Mouse (Mus musculus) intestine, embryonic 16.5 days (tissue): ENCODE data around the gene Slc25a30. TPM values are rescaled to one million over a fixed set of nuclear protein-coding genes. Genes with fewer than 3 reads are reported as not detected.
"Not testable (repeated sequence)": the region's sequence is repeated elsewhere in the genome, so short reads cannot be mapped to it uniquely, and the experiment has no call there.

Source experiments
- ATAC-seq: fragments of 200-750 bp; cut with Nextera tagmentation; 2 replicates; pipeline ENCODE4 v1.8.0; 2017; ENCODE audit warnings: moderate TSS enrichment, moderate library complexity
- H3K27ac ChIP-seq: fragments of 300-500 bp; sonication (generic); 2 replicates; pipeline ENCODE4 v1.5.1; 2014; ENCODE audit warnings: mild to moderate bottlenecking, low read length
- H3K27me3 ChIP-seq: fragments of 300-500 bp; sonication (generic); replicated peaks from 2 replicates; pipeline ENCODE4 v1.6.1; 2014; ENCODE audit warnings: low read length, control low read depth, mixed read lengths; ENCODE audit not compliant: control insufficient read depth, insufficient read depth
- H3K36me3 ChIP-seq: fragments of 300-500 bp; sonication (generic); 2 replicates; pipeline ENCODE4 v1.6.1; 2014; ENCODE audit warnings: low read length, control low read depth; ENCODE audit not compliant: control insufficient read depth, insufficient read depth
- H3K4me1 ChIP-seq: fragments of 300-500 bp; sonication (generic); 2 replicates; pipeline ENCODE4 v1.6.1; 2014; ENCODE audit warnings: low read length, control low read depth, mixed read lengths; ENCODE audit not compliant: control insufficient read depth, insufficient read depth
- H3K4me2 ChIP-seq: fragments of 300-500 bp; sonication (generic); 2 replicates; pipeline ENCODE4 v1.6.1; 2014; ENCODE audit warnings: low read depth, low read length, control low read depth
- H3K4me3 ChIP-seq: fragments of 300-500 bp; sonication (generic); 2 replicates; pipeline ENCODE4 v1.5.1; 2014; ENCODE audit warnings: mild to moderate bottlenecking, low read length
- H3K9ac ChIP-seq: fragments of 300-500 bp; sonication (generic); 2 replicates; pipeline ENCODE4 v1.6.1; 2014; ENCODE audit warnings: low read depth, low read length
- H3K9me3 ChIP-seq: fragments of 300-500 bp; sonication (generic); 2 replicates; pipeline ENCODE4 v1.6.1; 2016; ENCODE audit warnings: low read length, control low read depth; ENCODE audit not compliant: control insufficient read depth
- WGBS: fragments of 180-500 bp; shearing (Covaris S2); extraction: QIAGEN DNeasy Blood & Tissue Kit; methylation state at CpG from one replicate; pipeline ENCODE4 v1.1.7; 2014; 5-methylcytosine and 5-hydroxymethylcytosine counted together
- polyA plus RNA-seq: library from polyadenylated mRNA; unstranded; fragments of >200 nt; fragmentation: Nextera tagmentation; extraction: Ambion mirVana; gene quantifications from 2 replicates; pipeline ENCODE4 v1.2.1, GENCODE M21; 2015

Gene Slc25a30
- polyA plus RNA-seq: 2.1 and 2.4 TPM in 2 replicates

DNA sequence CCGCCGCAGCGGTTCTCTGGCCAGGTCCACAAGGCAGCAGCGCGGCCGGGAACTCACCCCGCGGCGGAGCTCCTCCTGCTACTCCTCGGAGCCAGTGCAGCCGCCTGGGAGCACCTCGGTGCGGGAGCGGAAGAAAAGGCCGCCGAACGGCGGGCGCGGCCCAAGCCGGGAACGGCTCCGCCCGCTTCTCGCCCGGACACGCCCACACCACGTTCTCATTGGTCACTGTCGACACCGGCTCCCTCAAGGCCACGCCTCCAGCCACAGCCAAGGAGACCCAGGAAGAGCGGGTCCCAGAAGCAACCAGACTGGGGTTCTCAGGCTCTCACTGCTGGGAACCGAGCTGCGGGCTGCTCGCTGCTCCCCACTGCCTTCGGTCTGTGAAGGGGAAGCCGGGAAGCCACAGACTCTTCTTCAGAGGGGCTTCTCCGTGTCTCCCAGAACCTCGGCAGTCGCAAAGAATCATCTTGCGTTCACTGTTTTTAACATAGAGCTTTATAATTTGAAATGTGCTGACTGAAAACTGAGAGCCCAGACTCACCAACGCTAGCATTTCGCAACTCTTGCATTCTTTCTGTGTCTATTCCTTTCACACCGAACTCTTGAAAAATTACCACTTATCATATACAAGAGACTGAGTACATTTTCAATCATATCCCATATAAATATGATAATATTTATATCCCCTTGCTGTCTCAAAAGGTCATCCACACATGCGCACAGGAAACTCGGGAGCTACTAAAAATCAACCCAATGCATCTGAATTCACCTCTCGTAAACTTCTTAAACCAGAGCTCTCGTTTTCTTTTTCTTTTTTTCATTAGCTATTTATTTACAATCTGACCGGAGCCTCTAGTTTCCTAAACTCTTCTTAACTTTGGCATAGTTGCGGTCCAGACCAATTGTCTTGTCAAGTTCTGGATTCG is at the start of gene Slc25a30:
Gene Slc25a30 (minus strand): TSS at position 170 of the 926 bp plus-strand sequence.
- peak; percentile 100 for ATAC-seq
- Histone ChIP-seq H3K27ac (peak within 1 kb of the TSS; percentile 72), H3K27me3 (no peaks in the 10 kb centered on the region; the same call in 1 of the 2 replicates), H3K9ac (peak within 1 kb of the TSS; percentile 82), H3K9me3 (no peaks in the 10 kb centered on the region), H3K4me2 (peak within 1 kb of the TSS; percentile 92), H3K4me1 (no peaks in the 10 kb centered on the region), H3K4me3 (peak within 1 kb of the TSS; percentile 80), H3K36me3 (no peaks in the 10 kb centered on the region)
- 5% methylated on average over 51 of the region's 51 CpGs for WGBS

DNA sequence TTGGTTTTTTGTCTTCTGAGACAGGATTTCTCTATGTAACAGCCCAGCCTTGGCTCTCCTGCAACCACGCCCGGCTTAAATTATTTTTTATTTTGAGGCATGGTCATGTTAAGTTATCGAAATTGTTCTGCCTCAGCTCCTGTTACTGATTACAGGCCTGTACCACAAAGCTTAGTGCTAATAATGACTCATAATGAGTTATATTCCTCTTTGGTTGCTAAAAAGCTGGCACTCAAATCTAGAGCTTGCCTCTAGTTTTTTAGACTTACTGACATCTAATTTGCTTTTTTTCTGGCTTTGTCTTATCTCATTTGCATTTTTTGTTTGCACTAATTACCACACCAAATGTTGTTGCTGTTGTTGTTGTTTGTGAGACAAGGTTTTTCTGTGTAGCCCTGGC is 49.7 kb upstream of the Slc25a30 start:
- Histone ChIP-seq H3K27me3 (no peaks in the 10 kb centered on the region), H3K4me3 (no peak overlapping the region), H3K27ac (peak overlapping the region; percentile 59; the same call in 1 of the 2 replicates), H3K36me3 (no peaks in the 10 kb centered on the region), H3K4me1 (peaks cover 29% of the 10 kb centered on the region), H3K9ac (no peak overlapping the region), H3K4me2 (no peak overlapping the region), H3K9me3 (no peaks in the 10 kb centered on the region)
- ATAC-seq: no peak
- 94% methylated on average over 3 of the region's 3 CpGs for WGBS

DNA sequence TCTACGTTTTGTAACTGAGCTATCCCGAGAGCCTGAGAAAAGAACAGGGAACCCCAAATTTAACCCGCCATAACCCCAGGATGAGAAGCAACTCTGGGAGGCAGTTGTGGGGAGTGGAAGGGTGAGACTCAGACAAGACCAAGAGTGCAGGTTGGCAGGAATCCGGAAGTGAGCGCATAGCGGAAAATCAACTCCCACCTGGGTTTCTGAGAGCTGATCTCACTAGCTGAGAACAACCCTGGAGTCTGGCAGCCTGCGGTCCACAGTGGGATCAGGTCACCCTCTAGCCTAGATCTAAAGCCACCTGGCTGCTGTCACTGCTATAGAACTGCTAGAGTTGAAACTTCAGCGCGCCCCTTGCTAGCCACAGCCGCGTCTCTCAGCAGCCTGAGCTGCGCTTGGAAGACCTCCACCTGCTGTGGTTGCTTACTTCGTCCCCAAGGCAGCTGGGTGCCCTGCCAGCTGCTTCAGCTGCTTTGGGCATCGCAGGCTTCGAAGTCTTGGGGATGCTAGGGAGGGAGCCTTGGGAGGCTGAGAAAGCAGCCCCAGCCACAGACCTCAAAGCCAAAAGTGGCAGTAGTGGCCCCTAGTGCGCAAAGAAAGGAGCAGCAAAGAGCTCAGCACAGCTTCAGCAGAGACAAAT is 48.0 kb upstream of the Slc25a30 start:
- H3K27me3 ChIP-seq: no peaks in the 10 kb centered on the region
- no peaks in the 10 kb centered on the region for H3K36me3 ChIP-seq
- H3K4me1 ChIP-seq: peaks cover 29% of the 10 kb centered on the region
- peak overlapping the region; percentile 100 for H3K27ac ChIP-seq
- H3K4me2 ChIP-seq: peak overlapping the region; percentile 100
- H3K4me3 ChIP-seq: peak overlapping the region; percentile 60
- peak overlapping the region; percentile 88 for H3K9ac ChIP-seq
- no peaks in the 10 kb centered on the region for H3K9me3 ChIP-seq
- under 1% methylated on average over 16 of the region's 16 CpGs for WGBS
- ATAC-seq: peak; percentile 63

DNA sequence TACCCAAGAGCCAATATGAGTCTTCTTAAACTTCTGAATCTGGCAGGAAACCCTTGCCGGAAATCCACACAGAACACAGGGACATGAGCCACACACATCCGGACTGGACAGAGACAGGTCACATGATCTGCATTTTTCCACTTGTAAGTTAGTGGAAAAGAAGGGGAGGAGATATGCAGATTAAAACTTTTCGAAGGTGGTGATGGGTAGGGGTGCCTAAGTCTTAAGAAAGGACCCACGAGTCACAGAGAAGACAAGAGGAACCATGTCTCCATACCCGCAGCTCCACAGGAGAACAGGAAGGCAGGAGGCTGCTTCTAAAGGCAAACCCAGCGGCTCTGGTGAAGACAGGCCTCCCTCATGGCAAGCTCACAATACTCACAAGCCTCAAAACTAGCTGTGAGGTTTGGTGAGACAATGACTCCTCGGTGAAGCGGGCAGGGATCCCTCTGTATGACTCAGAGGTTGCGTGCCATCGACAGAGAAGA is 47.5 kb upstream of the Slc25a30 start:
- Histone ChIP-seq H3K4me2 (peak overlapping the region; percentile 100), H3K27ac (peak overlapping the region; percentile 100), H3K4me1 (peaks cover 30% of the 10 kb centered on the region), H3K4me3 (peak overlapping the region; percentile 60), H3K9me3 (no peaks in the 10 kb centered on the region), H3K27me3 (no peaks in the 10 kb centered on the region), H3K36me3 (no peaks in the 10 kb centered on the region), H3K9ac (peak overlapping the region; percentile 88)
- 0% methylated on average over 10 of the region's 10 CpGs for WGBS
- peak; percentile 86 for ATAC-seq

DNA sequence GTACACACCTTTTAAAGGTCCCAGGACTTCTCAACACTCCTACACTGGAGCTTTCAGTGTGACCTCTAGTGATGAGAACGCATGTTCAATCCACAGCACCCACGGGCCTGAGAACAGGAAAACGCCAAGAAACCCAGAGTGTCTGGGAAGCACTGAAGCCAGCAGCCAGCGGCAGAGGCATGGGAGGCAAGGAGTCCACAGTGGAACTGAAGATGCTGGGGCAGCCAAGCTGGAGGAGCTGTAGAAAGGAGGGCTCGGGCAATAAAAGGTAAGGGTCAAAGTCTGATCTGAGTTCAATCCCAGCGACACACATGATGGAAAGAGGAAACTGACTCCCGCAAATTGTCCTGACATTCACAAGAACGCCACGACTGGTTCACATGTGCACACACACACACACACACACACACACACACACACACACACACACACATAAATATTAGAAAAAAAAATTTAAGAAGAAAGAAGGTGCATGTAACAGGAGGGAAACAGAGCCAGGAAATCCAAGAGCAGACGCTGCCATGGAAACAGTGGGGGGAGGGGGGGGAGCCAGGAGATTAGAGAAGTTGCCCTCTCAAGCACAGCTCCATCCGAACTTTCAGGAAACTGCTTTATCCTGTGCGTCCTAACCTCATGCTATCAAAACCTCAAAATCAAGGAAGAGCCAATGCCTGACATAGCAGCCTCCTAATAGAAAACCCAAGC is 46.9 kb upstream of the Slc25a30 start:
- Histone ChIP-seq H3K4me3 (peak overlapping the region; percentile 60), H3K36me3 (no peaks in the 10 kb centered on the region), H3K27ac (peak overlapping the region; percentile 100), H3K27me3 (no peaks in the 10 kb centered on the region), H3K4me1 (peaks cover 36% of the 10 kb centered on the region), H3K9ac (peak overlapping the region; percentile 67), H3K9me3 (no peaks in the 10 kb centered on the region), H3K4me2 (peak overlapping the region; percentile 100)
- 1% methylated on average over 12 of the region's 12 CpGs for WGBS
- ATAC-seq: peak; percentile 53

DNA sequence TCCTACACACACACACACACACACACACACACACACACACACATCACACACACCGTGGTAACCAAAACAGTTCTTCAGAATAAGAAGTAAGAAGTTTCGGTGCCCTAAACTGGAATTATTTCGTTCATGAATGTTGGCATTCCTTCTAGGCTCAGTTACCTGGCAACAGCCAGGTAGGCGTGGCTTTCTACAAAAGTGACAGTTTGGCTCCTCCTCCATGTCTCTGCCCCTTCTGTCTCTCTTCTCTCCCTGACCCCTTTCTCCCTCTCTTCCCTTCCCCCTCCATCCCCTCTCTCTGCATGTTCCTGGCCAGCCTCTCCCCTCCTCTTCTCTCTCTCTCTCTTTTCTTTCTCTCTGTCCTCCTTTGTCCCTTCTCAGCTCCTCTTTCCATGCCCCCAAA is 46.1 kb upstream of the Slc25a30 start:
- H3K4me2 ChIP-seq: peak overlapping the region; percentile 100
- peaks cover 36% of the 10 kb centered on the region for H3K4me1 ChIP-seq
- H3K27me3 ChIP-seq: no peaks in the 10 kb centered on the region
- H3K9me3 ChIP-seq: no peaks in the 10 kb centered on the region
- no peak for ATAC-seq
- peak overlapping the region; percentile 67 for H3K9ac ChIP-seq
- no peaks in the 10 kb centered on the region for H3K36me3 ChIP-seq
- H3K4me3 ChIP-seq: peak overlapping the region; percentile 60
- peak overlapping the region; percentile 100 for H3K27ac ChIP-seq
- 32% methylated on average over 4 of the region's 4 CpGs for WGBS

DNA sequence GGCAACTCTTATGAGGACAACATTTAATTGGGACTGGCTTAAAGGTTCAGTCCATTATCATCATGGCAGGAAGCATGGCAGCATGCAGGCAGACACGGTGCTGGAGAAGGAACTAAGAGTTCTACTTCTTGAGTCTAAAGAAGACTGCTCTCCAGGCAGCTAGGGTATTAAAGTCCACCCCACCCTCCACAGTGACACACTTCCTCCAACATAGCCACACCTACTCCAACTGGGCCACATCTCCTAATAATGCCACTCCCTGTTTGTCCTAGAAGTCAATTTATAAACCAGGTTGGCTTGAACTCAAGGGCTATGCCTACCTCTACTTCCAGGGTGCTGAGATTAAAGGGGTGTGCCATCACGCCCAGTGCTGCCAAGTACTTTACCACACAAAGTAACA is 45.2 kb upstream of the Slc25a30 start:
- Histone ChIP-seq H3K27me3 (no peaks in the 10 kb centered on the region), H3K9me3 (no peaks in the 10 kb centered on the region), H3K4me3 (no peak overlapping the region), H3K4me1 (peaks cover 28% of the 10 kb centered on the region), H3K27ac (0 out of 2 replicates have a peak overlapping the region, but pooled peaks have one; percentile 23), H3K4me2 (no peak overlapping the region), H3K36me3 (no peaks in the 10 kb centered on the region), H3K9ac (no peak overlapping the region)
- WGBS: 56% methylated on average over 2 of the region's 2 CpGs
- ATAC-seq: peak; percentile 38

DNA sequence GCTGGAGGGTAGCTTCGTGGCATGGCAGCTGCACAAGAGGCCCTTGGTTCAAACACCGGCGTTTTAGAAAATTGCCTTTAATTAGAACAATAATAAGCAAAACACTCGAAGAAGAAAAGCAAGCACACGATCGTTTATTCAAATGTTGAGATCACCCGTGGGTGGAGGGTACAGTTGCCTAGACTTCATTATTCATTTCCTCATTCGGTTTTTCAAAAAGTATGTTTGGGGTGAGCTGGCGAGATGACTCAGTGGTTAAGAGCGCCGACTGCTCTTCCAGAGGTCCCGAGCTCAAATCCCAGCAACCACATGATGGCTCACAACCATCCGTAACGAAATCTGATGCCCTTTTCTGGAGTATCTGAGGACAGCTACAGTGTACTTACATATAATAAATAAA is 43.0 kb upstream of the Slc25a30 start:
- not testable (repeated sequence) for H3K36me3 ChIP-seq, ATAC-seq, H3K9me3 ChIP-seq, H3K4me2 ChIP-seq, H3K9ac ChIP-seq, H3K4me3 ChIP-seq, H3K27me3 ChIP-seq, H3K27ac ChIP-seq
- peaks cover 17% of the 10 kb centered on the region for H3K4me1 ChIP-seq
- WGBS: 64% methylated on average over 14 of the region's 14 CpGs
